Mouse (Mus musculus) right cerebral cortex, adult 2 months (tissue): ENCODE results near the gene Il3.
"Not testable (repeated sequence)": the region's sequence is repeated elsewhere in the genome, so short reads cannot be mapped to it uniquely, and the experiment has no call there.

Experiments
- DNase-seq, 2 experiments: peaks; one replicate each; pipeline ENCODE4 v3.0.0; 2021 to 2022; ENCODE audit warnings: low spot score in 2 of 2

Gene Il3

GRCm38 (mm10) chr11:54267177-54267576, at the start of gene Il3:
TSS of gene Il3 (minus strand) at chr11:54267277.
- no peak for DNase-seq

- no peak for DNase-seq
These were observed 48.3 kb upstream of the Il3 start for GRCm38 (mm10) chr11:54315336-54315735.

DNA sequence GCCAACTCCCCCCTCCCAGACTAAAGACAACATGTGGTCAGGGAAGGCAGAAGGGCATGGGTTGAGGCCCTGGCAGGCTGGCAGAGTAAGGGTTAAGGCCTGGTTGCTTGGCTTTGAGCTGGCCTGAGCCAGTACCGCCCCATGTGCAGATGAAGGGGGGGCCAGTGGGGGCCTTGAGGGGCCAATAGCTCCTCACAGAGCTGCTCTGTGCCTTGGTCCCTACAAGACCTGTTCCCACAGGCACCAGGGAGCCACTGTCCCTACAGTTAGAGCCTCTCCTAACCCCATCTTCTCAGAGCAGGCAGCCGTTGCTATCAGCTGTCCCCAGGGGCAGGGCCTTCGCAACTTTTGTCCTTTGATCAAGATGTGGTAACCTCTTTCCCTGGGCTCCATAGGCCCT, 47.7 kb upstream of the Il3 start:
- DNase-seq: no peak

DNA sequence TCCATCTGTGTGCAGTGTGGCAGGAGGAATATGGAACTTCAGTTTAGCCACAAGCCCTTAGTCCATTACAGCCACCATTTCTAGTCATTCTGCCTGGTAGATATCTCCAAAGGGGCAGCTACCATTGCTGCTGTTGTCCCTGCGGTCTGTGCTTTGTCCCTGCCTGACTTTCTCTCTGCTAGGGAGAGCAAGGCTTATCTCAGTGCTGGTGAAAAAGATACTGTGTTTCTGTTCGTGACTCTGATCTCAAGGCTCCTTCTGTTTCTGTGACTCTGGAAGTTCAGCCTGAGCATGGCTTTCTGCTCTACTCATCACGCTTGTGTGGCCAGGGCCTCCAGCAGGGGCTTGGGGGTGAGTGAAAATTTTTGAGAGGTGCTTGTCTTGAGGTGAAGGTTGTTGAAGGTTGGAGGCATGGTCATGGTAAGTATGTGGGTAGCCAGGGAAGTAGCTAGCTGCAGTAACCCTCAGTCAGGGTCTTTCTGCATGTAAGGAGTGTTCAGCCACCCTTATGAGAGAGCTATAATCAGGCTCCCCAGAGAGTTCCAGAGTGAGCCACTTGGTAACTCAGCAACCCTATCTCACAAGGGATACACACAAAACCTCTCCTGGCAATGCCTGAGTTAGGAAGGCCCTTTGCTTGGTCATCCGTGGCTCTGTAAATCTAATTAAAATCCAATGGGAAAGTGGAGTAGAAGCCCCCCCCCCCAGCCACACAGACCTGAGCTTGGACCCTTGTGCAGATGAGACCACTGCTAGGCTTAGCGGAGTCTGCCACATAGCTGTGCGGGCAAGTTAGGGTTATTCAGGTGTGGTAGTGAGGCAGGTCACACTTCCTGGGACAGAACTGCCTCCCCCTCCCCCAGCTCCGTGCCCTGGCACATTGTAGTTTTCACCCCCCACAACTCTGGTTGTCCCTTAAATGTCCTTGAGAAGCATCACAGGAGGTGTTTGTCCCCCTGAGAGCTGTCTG, 46.6 kb upstream of the Il3 start:
- peak in 1 of 2 experiments; percentile 1 for DNase-seq

- DNase-seq: peak in 1 of 2 experiments; percentile 2
These were observed 45.5 kb upstream of the Il3 start for GRCm38 (mm10) chr11:54312603-54313002.

DNA sequence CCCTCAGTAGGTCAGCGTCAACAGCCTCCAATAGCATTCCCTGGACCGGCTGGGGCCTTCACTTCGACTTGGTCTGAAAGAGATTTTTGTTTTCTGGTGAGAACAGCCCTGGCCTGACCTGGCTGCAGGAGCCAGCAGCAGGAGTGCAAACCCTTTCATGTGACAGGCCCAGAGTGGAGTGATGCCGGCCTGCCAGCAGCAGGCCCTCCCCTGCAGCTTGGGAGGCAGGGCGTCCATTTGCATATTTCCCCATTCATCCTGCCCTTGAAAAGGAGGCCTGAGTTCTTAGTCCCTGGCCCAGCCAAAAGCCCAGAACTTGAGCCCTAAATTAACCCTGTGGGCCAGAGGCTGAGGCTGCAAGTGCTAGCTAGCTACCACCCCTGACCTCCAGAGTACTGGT, 44.9 kb upstream of the Il3 start:
- peak; percentile 32 to 55 for DNase-seq

- DNase-seq: no peak
These were observed 43.5 kb upstream of the Il3 start for GRCm38 (mm10) chr11:54310588-54310987.

DNA sequence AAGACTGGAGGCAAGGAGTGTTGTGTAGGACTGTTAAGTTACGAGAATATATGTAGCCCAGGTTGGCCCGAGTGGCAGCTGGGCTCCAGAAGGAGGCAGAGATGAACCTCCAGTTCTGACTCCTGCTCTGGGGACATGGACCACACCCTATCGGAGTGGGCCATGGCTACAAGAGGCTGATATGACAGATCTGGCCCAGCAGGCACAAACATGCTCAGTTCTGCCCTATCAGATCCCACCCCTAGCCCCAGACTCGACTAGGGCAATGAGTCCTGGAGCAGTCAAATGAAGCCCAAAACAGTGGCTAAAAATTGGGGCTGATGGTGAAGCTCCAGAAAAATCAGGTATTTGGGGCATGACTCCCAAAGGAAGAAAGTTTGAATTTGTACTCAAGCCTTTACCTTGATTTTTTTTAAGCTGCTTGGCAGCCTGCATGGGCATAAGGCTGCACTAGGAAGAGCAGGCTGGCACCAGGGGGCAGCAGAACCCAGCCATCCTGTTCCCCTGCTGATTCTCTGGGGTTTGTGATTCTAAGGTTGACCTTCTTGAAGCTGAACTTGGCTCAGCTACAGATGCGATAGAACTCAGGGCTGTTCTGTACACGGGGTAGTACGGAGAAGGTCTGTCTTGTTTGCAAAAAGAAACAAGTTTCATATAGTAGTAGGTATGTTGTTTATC, 40.2 kb upstream of the Il3 start:
- peak; percentile 59 to 71 for DNase-seq

- no peak for DNase-seq
These were observed 38.3 kb upstream of the Il3 start for GRCm38 (mm10) chr11:54305331-54305730.

- no peak for DNase-seq
These were observed 37.4 kb upstream of the Il3 start for GRCm38 (mm10) chr11:54304471-54304873.

DNA sequence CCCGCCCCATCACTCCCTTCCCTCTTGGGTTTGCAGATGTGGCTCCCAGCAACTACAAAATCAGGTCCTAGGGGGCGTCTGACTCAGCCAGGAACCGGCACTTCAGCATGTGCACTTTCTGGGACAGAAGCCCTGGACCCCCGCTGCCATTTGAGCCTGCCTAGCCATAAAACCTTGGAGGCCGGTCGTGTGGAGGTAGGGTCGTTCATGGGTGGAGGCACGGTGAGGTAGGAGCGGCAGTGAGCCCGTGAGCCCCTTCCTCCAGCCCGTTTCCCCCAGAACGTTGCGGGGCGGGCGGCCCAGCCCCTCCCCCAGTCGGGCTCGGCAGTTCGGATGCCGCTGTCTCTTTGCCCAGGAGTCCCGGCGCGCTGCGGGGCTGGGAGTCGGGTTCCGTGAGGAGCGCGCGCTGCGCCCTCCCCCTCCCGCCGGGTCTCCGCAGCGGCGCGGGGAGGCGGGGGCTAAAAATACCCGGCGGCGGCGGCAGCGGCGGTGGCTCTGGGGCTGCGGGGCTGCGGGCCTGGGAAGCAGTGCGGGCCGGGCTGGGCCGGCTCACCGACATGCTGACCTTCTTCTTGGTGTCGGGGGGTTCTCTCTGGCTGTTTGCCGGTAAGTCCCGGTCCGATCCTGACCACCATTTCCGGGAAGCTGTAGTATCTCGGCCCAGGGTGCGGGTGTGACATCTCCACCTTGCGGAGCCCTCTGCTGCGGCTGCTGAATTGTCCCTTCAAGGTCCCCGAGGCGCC, 36.8 kb upstream of the Il3 start, which contains the start of gene Acsl6:
TSS of gene Acsl6 (plus strand) at position 71 of the 743 bp plus-strand sequence.
- DNase-seq: peak; percentile 61 to 63

DNA sequence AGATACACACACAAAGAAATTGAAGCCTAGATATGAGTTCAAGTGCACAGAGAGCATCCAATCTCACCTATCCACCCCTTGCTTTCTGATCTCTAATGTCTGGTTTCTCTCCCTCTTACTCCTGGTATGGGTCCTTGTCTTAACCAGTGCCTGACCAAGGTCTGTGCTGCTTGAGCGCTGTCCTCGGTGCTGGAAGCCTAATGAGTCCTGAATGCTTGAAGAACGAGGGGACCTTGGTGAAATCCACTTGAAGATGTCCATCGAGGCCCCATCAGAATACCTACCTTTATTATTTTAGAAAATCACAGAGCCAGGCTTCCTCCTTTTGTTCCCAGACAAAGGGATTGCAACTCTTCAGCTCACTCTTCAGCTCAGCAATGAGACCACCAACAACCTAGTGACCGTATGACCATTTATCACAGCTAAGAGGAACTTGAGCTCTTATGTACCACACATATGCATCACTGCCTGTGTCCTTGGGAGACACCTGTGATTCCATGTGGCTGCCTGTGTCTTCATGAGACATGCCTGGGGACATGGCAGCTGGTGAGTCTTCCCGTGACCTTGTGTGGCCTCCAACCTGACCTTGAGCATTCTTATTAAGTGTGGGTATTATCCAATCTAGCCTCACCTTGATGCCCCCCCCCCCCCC, 36.1 kb upstream of the Il3 start:
- DNase-seq: no peak

DNA sequence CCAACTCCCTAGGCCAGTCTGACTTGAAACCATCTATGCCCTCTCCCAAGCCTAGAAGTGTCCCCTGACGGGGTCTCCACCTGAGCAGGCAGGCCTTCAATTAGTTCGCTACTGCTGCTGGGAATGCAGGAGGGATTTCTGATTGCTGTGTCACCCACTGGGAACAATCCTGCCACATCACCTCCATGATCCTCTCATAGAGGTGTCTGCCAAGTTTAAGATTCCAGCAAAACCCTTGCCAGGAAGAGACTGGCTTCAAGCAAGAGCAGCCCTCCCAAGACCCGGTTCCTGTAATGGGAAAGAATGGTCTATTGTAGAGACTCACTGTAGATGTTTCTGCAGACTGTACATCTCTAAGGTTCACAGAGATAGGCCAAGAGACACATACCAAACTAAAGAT, 35.5 kb upstream of the Il3 start:
- no peak for DNase-seq

DNA sequence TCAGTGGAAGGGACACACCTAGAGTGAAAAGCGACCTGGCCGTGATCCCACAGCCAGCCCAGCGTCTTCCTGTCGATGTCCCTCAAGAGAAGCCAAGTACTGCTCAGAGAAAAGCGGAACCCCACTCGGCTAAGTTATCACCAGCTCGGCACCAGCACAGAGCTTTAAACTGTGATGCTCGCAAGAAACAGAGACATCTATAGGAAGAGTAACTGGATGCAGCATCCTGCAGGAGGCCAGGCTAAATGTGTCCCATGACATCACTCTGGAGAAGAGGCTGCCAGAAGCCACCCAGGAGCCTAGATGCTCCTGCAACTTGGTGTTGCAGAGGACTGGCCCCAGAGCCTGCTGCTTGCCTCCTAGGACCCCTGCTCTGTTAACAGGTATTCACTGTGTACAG, 34.9 kb upstream of the Il3 start:
- DNase-seq: peak; percentile 52 to 65

- DNase-seq: no peak
These were observed 31.7 kb upstream of the Il3 start for GRCm38 (mm10) chr11:54298777-54299176.

GRCm38 (mm10) chr11:54297471-54297870, 30.4 kb upstream of the Il3 start:
- not testable (repeated sequence) for DNase-seq

- no peak for DNase-seq
These were observed 29.7 kb upstream of the Il3 start for GRCm38 (mm10) chr11:54296734-54297133.

DNA sequence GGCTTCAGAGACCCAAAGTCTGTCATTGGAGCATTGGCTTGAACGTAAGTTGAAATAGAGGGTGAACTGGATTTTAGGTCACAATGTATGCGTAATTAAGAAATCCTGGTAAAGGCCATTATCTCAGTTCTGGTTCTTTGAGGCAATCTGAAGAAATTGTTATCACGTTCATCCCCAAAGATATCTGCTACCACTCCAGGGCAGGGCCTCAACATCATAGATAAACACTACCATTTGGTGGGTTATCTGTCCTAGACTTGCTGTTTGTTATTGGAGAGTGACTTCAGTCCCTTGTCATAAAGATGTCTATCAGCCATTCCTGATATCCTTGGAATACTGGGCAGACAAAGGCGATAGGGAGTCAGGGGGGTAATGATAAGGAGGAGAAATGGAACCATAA, 28.9 kb upstream of the Il3 start:
- DNase-seq: no peak

DNA sequence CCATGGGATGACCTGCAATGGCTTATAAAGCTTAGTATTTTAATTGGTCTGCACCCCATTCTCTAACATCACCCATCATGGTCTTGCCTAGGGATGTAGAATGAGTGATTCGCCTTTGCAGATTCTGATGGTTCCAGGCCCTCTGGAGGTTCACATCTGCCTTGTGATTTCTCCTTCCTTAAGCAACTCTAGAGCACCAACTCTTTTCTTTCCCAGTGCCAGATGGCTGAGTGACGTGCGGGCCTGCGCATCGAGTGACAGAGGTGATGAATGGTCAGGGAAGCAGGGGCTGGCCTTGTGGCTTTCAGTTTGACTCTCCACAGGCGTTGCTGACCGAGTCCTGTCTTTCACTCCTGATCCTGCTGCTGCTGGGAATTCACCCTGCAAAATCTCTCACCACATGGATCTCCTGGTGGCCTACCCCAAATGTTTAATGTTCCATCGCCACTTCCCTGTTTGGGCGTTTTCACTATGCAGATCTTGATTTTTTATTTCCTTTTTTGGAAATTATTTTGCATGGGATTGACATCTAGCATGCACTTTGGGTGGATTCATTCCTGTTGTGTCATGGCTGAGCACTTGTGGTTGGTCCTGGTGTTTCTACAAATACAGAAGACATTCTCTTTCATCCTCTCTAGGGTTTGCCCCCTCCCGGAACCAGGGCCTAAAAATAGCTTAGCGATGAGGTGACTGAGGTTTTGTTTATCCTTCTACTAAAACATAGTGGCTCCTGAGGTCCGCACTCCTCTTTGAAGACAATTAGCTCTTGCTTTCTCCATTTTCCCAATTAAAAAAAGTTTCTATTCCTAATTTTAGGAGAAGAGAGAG, 27.1 kb upstream of the Il3 start:
- no peak for DNase-seq

DNA sequence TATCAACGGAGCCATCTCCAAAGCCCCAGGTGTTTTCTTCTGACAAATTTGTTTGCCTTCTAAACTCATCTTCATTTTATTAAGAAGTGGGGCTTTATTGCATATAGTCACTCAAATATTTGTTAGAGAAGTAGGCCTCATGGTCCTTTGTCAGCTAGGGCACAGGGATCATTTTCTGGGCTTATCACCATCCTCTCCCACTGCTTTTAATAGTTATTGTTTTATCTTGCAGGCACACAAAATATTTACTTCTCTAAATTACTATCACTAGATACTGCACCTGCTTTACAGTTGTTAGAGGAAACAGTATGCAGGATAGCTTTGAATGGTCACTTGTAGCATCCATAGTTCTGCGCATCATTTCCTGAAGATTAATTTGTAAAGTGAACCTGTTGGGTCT, 25.1 kb upstream of the Il3 start:
- DNase-seq: no peak
